Mouse (Mus musculus): Measurements from ENCODE around the gene Uspl1. TPM values are rescaled to one million over a fixed set of nuclear protein-coding genes. Genes with fewer than 3 reads are reported as not detected.

The Uspl1 gene
- polyA plus RNA-seq, 1 experiment: 12.2 TPM

- no peaks in the 10 kb centered on the region for H3K4me1 ChIP-seq (ENCODE audit: control insufficient read depth, insufficient read depth, insufficient read length, low read length)
- peak overlapping the region; percentile 98 for H3K27ac ChIP-seq (replicated peaks; ENCODE audit: low read depth, low read length)
- H3K4me3 ChIP-seq (ENCODE audit: insufficient read depth, low read depth, low read length): peak overlapping the region; percentile 75
These were observed 438 bp upstream of the Uspl1 start for GRCm38 (mm10) chr5:149183721-149184103.

- peak overlapping the region; percentile 94 for H3K27ac ChIP-seq (replicated peaks; ENCODE audit: low read depth, low read length)
- H3K4me3 ChIP-seq (ENCODE audit: insufficient read depth, low read depth, low read length): peak overlapping the region; percentile 91
- H3K4me1 ChIP-seq (ENCODE audit: control insufficient read depth, insufficient read depth, insufficient read length, low read length): no peaks in the 10 kb centered on the region
These were observed 665 bp downstream of the Uspl1 start for GRCm38 (mm10) chr5:149184844-149185186.

- no peak overlapping the region for H3K4me3 ChIP-seq (ENCODE audit: insufficient read depth, low read depth, low read length)
- no peak overlapping the region for H3K27ac ChIP-seq (replicated peaks; ENCODE audit: low read depth, low read length)
- no peaks in the 10 kb centered on the region for H3K4me1 ChIP-seq (ENCODE audit: control insufficient read depth, insufficient read depth, insufficient read length, low read length)
These were observed 1.7 kb downstream of the Uspl1 start for GRCm38 (mm10) chr5:149185806-149186205.

GRCm38 (mm10) chr5:149190160-149190559 is 6.0 kb downstream of the Uspl1 start:
- no peak overlapping the region for H3K4me3 ChIP-seq (ENCODE audit: insufficient read depth, low read depth, low read length)
- no peak overlapping the region for H3K27ac ChIP-seq (replicated peaks; ENCODE audit: low read depth, low read length)
- H3K4me1 ChIP-seq (ENCODE audit: control insufficient read depth, insufficient read depth, insufficient read length, low read length): no peaks in the 10 kb centered on the region

- H3K27ac ChIP-seq (replicated peaks; ENCODE audit: low read depth, low read length): 0 out of 2 replicates have a peak overlapping the region, but pooled peaks have one; percentile 23
- H3K4me3 ChIP-seq (ENCODE audit: insufficient read depth, low read depth, low read length): no peak overlapping the region
- peaks cover 5% of the 10 kb centered on the region for H3K4me1 ChIP-seq (ENCODE audit: control insufficient read depth, insufficient read depth, insufficient read length, low read length)
These were observed 12.5 kb downstream of the Uspl1 start for GRCm38 (mm10) chr5:149196611-149197010.

- H3K27ac ChIP-seq (replicated peaks; ENCODE audit: low read depth, low read length): no peak overlapping the region
- no peak overlapping the region for H3K4me3 ChIP-seq (ENCODE audit: insufficient read depth, low read depth, low read length)
- peaks cover 5% of the 10 kb centered on the region for H3K4me1 ChIP-seq (ENCODE audit: control insufficient read depth, insufficient read depth, insufficient read length, low read length)
These were observed 14.6 kb downstream of the Uspl1 start for GRCm38 (mm10) chr5:149198782-149199181.

GRCm38 (mm10) chr5:149202941-149203340 is 18.8 kb downstream of the Uspl1 start:
- H3K27ac ChIP-seq (replicated peaks; ENCODE audit: low read depth, low read length): no peak overlapping the region
- H3K4me3 ChIP-seq (ENCODE audit: insufficient read depth, low read depth, low read length): no peak overlapping the region
- H3K4me1 ChIP-seq (ENCODE audit: control insufficient read depth, insufficient read depth, insufficient read length, low read length): no peaks in the 10 kb centered on the region

- Histone ChIP-seq H3K4me1 (ENCODE audit: control insufficient read depth, insufficient read depth, insufficient read length, low read length) (no peaks in the 10 kb centered on the region), H3K27ac (replicated peaks; ENCODE audit: low read depth, low read length) (no peak overlapping the region), H3K4me3 (ENCODE audit: insufficient read depth, low read depth, low read length) (no peak overlapping the region)
These were observed 19.7 kb downstream of the Uspl1 start for GRCm38 (mm10) chr5:149203796-149204375.

- H3K4me3 ChIP-seq (ENCODE audit: insufficient read depth, low read depth, low read length): no peak overlapping the region
- no peaks in the 10 kb centered on the region for H3K4me1 ChIP-seq (ENCODE audit: control insufficient read depth, insufficient read depth, insufficient read length, low read length)
- H3K27ac ChIP-seq (replicated peaks; ENCODE audit: low read depth, low read length): no peak overlapping the region
These were observed 20.7 kb downstream of the Uspl1 start for GRCm38 (mm10) chr5:149204822-149205221.

GRCm38 (mm10) chr5:149205265-149205664 is 21.1 kb downstream of the Uspl1 start:
- H3K4me1 ChIP-seq (ENCODE audit: control insufficient read depth, insufficient read depth, insufficient read length, low read length): no peaks in the 10 kb centered on the region
- H3K4me3 ChIP-seq (ENCODE audit: insufficient read depth, low read depth, low read length): no peak overlapping the region
- H3K27ac ChIP-seq (replicated peaks; ENCODE audit: low read depth, low read length): no peak overlapping the region

GRCm38 (mm10) chr5:149206286-149206685 is 22.1 kb downstream of the Uspl1 start:
- Histone ChIP-seq H3K4me1 (ENCODE audit: control insufficient read depth, insufficient read depth, insufficient read length, low read length) (no peaks in the 10 kb centered on the region), H3K27ac (replicated peaks; ENCODE audit: low read depth, low read length) (no peak overlapping the region), H3K4me3 (ENCODE audit: insufficient read depth, low read depth, low read length) (no peak overlapping the region)

- H3K4me1 ChIP-seq (ENCODE audit: control insufficient read depth, insufficient read depth, insufficient read length, low read length): no peaks in the 10 kb centered on the region; the same call in 1 of the 2 replicates
- H3K27ac ChIP-seq (replicated peaks; ENCODE audit: low read depth, low read length): no peak overlapping the region
- no peak overlapping the region for H3K4me3 ChIP-seq (ENCODE audit: insufficient read depth, low read depth, low read length)
These were observed 23.5 kb downstream of the Uspl1 start for GRCm38 (mm10) chr5:149207661-149208060.

GRCm38 (mm10) chr5:149208776-149209175 is 24.6 kb downstream of the Uspl1 start:
- no peaks in the 10 kb centered on the region; the same call in 1 of the 2 replicates for H3K4me1 ChIP-seq (ENCODE audit: control insufficient read depth, insufficient read depth, insufficient read length, low read length)
- H3K27ac ChIP-seq (replicated peaks; ENCODE audit: low read depth, low read length): no peak overlapping the region
- H3K4me3 ChIP-seq (ENCODE audit: insufficient read depth, low read depth, low read length): no peak overlapping the region

- H3K27ac ChIP-seq (replicated peaks; ENCODE audit: low read depth, low read length): no peak overlapping the region
- H3K4me3 ChIP-seq (ENCODE audit: insufficient read depth, low read depth, low read length): no peak overlapping the region
- no peaks in the 10 kb centered on the region; the same call in 1 of the 2 replicates for H3K4me1 ChIP-seq (ENCODE audit: control insufficient read depth, insufficient read depth, insufficient read length, low read length)
These were observed 25.2 kb downstream of the Uspl1 start for GRCm38 (mm10) chr5:149209328-149209727.

GRCm38 (mm10) chr5:149211041-149211440 is 26.9 kb downstream of the Uspl1 start:
- no peak overlapping the region for H3K4me3 ChIP-seq (ENCODE audit: insufficient read depth, low read depth, low read length)
- no peak overlapping the region for H3K27ac ChIP-seq (replicated peaks; ENCODE audit: low read depth, low read length)

GRCm38 (mm10) chr5:149212806-149213205 is 28.7 kb downstream of the Uspl1 start:
- Histone ChIP-seq H3K4me3 (ENCODE audit: insufficient read depth, low read depth, low read length) (no peak overlapping the region), H3K4me1 (ENCODE audit: control insufficient read depth, insufficient read depth, insufficient read length, low read length) (no peaks in the 10 kb centered on the region; the same call in 1 of the 2 replicates), H3K27ac (replicated peaks; ENCODE audit: low read depth, low read length) (peak overlapping the region; percentile 8; the same call in 1 of the 2 replicates)

More at GRCm38 (mm10) chr5:149211041-149211440, 26.9 kb downstream of the Uspl1 start:
- H3K4me1 ChIP-seq (ENCODE audit: control insufficient read depth, insufficient read depth, insufficient read length, low read length): no peaks in the 10 kb centered on the region; the same call in 1 of the 2 replicates
